Mouse (Mus musculus): Measurements from ENCODE around the gene Aif1.

Gene Aif1

DNA sequence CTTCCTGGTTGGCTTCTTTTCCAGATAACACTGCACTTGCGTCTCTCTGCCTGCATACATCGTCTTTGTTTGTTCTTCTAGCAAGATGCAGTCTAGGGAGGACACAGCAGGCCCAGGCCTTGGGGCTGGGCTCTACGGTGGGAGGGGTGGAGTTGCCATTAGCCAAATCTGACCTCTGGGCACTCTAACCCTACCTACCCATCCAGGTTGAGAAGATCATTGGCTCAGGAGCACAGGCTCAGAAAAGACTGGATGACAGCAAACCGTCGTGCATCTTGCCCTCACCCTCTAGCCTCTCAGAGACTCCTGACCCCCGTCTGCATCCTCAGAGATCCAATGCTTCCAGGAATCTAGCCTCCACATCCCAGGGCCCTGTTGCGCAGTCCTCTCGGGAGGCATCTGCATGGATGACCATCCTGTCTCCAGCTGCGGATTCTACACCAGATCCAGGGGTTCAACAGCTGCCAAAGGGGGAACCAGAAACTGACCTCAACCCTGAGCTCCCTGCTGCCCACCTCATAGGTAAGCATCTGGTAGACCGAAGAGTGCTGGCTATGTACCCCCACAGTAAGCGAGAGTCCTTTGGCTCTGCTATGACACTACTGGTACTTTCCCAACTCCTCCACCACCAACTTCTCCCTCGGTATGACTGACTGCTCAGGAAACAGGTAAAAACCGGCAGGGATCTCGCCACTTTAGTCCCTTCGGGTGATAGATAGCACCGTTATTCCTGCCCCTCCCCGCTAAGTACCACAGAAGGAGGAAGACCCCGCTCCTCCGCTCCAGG, 19.2 kb upstream of the Aif1 start:
- DNase-seq (ENCODE audit: low read depth) = no peak

DNA sequence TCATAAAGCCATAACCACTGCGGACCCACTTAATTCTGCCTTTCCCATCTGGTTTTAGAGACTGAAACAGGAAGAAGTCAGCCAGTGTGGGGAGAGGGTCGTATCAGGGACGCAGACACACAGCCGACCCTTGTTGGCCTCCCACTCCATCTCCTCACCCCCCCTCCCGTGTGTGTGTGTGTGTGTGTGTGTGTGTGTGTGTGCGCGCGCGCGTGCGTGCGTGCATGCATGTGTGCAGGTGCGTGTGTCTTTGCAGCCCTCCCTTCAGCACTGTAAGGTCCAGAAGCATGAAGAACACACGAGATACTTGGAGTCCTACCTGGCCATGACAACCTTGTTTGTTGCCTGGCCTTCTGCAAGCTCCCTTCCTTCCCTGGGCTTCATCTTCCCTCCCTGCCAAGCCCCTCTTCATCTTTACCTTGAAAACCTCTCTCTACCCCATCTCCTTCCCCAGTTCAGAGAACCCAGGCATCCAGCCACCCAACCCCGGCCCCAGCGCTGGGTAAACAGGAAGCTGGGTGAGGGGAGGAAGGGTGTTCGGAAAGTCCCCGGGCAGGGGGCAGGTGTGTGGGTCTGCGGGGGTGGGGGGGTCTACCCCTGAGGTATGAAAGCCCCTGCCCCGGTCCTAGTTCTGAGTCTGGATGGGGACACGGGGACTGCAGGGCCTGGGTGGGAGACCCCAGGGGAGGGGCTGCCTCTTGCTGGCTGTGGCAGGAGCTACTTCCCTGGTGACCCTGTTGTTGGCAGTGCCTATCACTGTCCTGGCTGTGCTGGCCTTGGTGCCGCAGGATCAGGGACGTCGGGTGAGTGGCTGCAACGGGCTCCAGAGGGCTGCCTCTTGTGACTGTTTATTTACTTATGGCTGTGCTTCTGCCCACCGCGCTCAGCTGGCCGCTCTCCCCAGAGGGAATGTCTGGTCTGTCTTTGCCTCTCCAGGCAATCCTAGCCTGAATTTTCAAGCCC, 18.3 kb upstream of the Aif1 start, which contains the start of gene Ltb:
Ltb (plus strand) TSS at position 559 of the 963 bp plus-strand sequence.
- no peak for DNase-seq (ENCODE audit: low read depth)

DNA sequence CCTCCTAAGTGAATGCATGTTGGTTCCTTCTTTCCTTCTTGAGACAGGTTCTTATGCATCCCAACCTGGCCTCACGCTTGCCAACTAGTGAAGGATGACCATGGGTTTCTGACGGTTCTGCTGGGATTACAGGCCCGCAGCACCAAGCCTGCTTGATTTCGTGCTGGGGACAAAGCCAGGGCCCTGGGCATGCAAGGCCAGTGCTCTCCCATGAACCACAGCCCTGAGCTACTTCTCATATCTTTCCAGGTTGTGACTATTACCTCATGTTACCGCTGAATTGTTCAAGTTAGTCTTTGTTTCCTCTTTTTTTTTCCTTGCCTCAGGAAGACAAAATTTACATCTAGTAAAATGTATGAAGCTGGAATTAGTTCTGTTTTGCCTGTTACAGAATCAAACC, 17.1 kb upstream of the Aif1 start:
- DNase-seq (ENCODE audit: low read depth) = no peak

DNA sequence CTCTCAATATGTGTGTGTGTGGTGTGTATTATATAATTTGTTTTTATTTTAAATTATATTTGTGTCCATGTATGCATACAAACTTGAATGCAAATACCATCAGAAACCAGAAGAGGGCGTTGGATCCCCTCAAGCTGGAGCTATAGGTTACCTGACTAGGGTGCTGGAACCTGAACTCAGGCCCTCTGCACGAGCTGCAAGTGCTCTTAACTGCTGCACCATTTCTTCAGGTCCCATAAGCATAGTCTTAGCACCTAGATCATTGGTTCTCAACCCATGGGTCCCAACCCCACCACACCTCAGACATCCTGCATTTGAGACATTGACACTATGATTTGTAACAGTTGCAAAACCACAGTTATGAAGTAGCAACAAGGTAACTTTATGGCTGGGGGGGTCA, 15.9 kb upstream of the Aif1 start:
- DNase-seq (ENCODE audit: low read depth) = no peak

DNA sequence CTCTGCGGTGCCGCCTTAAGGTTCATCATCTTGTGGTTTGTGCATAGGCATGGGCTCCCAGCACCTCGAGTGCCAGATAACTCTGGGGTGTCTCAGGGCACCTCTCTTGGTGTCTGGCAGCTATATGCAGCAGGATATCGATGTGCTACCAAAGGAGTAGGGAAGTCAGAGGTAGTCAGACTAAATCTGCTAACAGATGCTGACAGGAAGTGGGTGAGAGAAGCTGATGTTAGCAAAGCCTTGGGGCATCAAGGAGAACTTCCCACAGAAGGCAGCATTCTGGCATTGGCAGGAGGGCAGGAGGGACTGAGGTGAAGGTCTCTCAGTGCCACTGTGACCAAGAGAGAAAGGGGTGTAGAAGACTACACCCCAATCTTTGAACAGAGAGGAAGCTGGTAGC, 14.2 kb upstream of the Aif1 start:
- no peak for DNase-seq (ENCODE audit: low read depth)

DNA sequence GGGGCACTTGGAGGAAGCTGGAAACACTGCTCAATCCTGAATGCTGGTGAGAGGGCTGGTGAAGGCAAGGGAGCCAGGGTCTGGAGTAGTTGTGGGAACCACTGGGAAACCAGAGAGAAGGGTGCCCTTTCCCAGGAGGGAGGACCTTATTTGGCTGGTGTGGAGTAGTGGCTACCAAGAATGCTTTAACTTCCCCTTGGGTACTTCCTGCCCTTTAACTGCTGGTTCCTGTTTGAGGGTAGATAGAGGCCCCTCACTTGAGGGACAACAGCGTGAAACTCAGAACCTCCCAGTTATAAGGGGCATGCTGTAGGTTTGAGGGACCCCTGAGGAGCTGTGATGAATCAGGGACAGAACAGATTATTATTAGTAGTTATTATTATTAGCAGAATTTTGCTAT, 13.3 kb upstream of the Aif1 start:
- no peak for DNase-seq (ENCODE audit: low read depth)

DNA sequence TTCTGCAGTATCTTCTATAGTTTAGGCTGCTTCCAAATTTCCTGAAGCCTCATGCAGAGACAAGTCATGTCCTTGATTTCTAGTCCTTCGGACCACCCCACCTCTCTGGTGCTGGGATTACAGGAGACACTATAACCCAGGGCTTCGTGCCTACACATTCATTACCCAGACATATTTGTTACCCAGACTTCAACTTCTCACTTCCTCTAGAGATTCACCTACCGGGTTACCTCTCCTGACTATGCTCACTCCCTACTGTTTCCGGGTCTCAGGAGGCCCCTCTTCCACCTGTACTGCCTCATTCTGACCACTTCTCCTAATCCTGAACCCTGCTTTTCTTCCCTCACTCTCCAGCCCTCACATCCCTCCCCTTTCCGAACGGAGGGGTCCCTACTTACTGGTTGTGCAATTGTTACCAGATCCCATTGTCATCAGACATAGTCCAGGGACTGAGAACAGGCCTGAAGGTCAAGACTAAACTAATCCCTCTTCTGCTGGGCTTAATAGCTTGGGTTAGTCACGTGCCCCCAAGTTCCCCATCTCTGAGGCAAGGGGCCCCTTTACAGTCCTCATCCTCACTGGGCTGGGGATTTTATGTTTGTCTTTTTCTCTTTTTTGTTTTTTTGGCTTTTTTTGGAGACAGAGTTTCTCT, 12.2 kb upstream of the Aif1 start, which contains the start of gene Lst1:
Lst1 (minus strand) TSS at position 481 of the 652 bp plus-strand sequence.
- DNase-seq (ENCODE audit: low read depth) = no peak

DNA sequence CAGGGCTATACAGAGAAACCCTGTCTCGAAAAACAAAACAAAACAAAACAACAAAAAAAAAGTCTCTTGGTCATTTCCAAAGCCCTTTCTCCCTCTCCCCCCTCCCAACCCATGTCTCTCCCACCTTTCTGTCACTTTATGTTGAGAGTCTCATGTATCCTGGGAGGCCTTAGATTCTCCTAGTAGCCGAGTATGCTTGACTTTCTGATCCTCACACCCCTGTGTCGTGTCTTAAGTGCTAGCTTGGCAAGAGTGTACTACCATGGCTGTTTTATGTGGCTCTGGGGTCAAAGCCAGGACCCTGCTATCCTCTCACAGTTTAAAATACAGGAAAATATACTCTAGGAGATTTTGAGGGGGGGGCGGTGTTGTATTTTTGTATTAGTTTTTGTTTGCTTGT, 11.5 kb upstream of the Aif1 start:
- DNase-seq (ENCODE audit: low read depth) = no peak

DNA sequence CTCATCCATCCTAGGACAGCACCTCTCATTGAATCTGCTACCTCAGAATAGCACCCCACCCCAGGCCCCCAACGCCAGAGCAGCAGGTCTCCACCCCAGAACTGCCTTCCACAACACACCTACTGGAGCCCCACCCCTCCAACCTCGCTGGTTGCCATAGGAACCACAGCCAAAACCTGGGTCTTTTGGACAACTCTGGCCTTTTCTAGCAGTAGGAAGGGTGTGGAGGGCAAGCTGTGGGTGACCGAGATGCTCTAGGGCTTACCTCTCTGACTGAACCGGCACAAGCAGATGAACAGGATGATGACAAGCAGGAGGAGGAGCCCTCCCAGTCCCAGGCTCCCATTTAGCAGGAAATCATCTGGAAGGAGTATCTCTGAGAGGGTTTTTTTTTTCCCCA, 10.8 kb upstream of the Aif1 start:
- DNase-seq (ENCODE audit: low read depth) = no peak

DNA sequence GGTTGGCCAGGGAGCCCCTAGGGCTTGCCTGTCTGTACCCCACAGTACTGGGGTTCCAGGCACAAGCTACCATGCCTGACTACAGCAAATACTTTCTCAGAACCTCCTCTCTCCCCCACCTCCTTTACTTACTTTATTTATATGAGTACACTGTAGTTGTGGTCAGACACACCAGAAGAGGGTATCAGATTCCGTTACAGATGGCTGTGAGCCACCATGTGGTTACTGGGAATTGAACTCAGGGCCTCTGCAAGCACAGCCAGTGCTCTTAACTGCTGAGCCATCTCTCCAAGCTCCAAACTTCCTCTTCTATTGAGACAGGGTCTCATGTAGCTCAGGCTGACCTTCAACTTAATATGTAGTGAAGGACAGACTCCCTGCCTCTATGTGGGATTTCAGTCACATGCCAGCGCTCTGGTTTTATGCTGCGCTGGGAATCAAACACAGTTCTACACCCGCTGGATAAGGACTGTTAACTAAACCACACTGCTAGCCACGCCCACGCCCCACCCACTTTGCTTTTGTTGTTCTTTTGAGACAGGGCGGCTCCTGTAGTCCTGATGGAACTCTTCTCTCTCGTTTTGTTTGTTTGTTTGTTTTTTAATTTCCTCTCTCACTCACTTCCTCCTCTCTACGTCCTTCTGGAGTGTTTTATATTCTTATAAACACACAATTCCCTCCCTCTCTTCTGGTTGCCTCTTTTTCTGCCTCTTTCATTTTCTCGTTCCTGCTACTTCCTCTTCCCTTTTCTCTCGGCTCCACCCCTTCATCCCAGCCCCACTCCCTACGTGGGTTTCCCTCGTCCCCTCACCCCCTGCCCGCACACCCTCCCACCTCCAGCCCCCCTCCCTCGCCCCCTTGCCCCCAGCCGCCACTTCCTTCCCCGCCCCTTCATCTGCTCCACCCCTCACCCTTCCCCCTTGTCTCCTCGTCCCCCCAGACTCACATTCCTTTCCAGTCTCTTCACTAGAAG, 10.1 kb upstream of the Aif1 start:
- peak; percentile 83 for DNase-seq (ENCODE audit: low read depth)

DNA sequence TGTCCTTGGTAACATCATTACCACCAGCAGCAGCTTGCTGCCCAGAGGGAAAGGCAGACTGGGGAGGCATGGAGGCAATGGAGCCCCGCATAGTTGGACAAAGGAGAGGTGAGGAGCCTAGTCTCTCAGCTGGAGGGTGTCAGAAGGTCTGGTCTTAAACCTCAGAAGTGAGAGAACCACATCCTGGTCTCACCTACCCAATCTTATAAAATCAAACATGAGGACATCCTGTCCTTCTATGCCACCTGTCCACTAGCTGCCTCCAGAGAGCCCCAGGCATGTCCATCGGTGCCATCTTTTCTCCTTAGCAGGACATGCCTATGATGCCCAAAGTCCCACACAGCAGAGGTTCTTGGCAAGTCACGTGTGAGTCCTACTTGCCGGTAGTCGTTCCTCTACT, 4.2 kb upstream of the Aif1 start:
- DNase-seq (ENCODE audit: low read depth) = no peak

DNA sequence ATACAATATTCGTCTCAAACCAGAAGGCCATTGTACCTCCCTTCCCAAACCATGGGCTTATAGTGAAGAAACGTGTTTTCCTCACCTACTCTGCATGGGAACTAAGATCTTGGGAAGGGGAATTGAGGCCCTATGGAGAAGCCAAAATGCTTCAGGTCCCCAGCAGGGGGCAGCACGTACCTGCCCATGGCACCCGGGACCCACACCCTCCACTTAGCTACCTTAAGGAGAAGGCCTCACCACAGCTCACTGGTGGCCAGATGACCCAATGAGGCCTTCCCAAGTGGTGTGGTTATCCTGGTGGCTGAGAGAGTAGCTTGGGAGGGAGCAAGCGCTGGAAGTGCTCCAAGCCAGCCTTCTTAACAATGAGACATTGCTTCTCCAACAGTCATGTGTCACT, 2.7 kb upstream of the Aif1 start:
- no peak for DNase-seq (ENCODE audit: low read depth)

DNA sequence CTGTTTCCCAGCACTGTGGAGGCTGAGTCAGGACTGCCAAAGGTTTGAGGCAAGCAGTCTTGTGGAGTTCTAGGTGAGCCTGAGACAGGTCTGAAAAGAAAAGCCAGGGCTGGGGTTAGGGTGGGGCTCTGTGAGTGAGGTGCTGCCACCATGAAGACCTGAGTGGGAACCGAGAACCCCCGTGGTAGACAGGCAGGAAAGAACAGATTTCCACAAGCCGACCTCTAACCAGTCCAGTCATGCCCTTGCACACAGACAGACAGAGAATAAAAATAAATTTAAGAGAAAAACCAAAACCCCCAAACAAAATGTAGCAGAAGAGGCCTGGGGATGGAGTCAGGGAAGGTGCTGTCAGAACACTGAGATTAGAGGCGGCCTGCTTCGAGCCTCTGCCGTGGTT, 486 bp downstream of the Aif1 start:
- DNase-seq (ENCODE audit: low read depth) = no peak

DNA sequence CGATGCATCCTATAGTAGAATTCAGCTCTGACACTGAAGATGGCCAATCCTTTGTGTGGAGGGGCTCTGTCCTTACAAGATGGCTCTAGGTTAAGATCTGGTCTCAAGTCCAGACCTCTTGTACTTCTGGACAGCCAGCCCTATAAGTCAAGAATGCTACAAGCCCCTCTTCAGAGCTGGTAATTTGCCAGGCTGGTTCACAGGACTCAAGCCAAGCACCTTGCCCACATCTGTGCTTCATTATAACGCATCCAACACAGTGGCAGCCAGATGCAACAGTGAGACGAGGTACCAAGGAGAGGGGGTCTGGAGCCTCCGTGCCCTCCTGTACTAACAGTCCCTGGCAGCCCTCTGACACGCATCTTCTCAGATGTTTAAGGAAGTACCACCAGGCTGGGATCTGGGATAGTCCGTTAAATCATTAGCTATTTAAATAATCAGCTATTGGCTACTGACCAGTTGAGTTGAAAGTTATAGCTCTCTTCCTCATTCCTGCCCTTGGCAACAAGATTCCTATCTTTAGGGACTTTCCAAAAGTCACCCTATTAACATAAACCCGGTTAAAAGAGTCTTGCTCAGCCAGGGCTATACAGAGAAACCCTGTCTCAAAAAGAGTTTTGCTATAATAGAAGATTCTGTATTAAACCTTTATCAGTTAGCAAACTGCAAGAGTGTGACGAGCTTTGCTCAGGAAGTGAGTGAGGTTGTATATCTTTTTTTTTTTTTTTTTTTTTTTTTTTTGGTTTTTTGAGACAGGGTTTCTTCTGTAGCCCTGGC, 1.5 kb downstream of the Aif1 start:
- DNase-seq (ENCODE audit: low read depth) = no peak

DNA sequence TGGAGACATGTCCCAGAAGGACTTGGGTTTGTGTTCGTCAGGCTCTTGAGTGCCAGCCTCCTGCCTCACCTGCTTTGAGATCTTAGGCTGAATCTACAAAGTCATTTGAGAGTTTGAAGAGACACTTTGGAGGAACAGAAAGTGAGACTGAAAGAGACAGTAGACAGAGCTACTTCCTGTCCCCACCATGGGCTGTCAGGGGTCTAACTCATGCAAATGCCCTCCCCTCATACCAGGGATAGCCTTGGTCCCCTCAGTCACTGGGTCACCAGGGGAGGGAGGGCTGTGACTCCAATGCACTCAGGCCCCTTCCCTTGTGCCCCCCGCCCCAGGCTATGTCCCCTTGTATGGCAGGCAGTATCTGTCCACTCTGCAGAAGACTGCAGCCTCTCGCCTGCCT, 2.5 kb downstream of the Aif1 start:
- no peak for DNase-seq (ENCODE audit: low read depth)

DNA sequence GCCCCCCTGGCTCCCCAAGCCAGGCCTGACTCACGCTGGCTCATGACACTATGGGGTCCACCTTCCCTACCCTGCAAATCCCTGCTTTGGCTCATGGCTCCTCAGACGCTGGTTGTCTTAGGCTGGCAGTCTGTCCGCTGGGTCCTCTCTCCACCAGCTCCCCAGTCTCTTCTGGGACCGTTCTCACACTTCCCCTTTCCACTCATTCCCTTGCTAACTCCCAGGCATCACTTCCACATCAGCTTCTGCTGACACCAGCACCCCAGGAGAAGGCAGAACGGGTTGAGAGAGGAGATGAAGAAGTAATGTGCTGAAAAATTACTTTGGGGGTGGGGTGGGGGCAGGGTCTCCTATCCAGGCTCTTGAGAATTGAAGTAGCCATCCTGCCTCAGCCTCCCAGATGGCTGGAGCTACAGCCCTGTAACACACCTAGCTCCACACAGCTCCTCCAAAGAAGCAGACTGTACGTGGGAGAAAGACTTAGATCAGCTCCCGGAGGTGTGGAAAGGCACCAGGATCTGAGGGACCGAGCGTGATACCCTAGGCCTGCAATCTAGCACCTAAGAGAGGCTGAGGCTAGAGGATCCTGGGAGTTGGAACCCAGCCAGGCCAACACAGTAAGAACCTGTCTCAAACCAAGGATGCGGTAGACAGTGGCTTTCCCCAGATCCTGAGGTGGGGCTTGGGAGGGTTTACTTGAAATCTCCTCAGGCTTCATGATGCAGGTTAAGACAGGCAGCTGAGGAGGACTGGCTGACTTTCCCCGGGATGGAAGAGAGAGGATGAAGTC, 3.2 kb downstream of the Aif1 start:
- DNase-seq (ENCODE audit: low read depth) = no peak

DNA sequence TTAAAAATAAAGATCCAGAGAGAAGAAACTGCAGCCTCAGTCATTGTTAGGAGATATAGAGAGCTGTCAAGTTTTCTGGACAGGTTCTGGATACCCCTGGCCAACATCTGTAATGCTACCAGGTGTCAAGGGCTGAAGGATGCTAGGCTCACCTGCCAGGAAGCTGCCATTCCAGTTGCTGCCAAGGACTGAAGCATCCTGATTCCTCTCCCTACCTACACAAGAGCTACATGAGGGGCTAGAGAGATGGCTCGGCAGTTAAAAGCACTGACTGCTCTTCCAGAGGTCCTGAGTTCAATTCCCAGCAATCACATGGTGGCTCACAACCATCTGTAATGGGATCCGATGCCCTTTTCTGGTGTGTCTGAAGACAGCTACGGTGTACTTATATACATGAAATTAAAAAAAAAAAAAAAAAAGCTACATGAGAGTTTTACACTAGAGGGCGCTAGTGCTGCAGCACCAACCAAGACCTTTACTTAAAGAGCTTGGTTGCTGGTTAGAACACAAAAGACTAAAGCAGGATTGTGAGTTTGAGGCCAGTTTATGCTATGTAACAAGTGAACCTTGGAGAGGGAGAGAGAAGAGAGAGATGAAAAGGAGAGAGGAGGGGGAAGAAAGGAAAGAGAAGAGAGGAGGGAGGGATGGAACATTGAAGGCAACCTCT, 7.2 kb downstream of the Aif1 start:
- DNase-seq (ENCODE audit: low read depth) = peak; percentile 62

DNA sequence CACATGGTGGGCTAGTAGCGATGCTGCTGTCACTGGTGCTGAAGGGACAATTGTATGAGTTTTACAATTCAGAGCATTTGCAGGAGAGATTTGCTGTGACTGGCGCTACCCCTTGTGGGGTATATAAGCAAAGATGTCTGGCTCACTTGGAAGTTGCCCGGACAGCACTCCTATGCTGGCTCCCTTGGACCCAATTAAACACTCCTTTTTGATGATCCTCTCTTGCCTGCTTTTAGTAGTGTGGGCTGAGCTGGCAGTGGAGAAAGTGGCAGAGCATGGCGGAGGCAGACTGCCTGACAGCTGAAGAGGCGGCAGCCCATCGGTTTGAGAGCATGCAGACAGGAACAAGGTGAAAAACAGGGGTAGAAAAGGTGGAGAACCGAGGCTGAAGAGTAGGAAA, 8.1 kb downstream of the Aif1 start:
- no peak for DNase-seq (ENCODE audit: low read depth)

DNA sequence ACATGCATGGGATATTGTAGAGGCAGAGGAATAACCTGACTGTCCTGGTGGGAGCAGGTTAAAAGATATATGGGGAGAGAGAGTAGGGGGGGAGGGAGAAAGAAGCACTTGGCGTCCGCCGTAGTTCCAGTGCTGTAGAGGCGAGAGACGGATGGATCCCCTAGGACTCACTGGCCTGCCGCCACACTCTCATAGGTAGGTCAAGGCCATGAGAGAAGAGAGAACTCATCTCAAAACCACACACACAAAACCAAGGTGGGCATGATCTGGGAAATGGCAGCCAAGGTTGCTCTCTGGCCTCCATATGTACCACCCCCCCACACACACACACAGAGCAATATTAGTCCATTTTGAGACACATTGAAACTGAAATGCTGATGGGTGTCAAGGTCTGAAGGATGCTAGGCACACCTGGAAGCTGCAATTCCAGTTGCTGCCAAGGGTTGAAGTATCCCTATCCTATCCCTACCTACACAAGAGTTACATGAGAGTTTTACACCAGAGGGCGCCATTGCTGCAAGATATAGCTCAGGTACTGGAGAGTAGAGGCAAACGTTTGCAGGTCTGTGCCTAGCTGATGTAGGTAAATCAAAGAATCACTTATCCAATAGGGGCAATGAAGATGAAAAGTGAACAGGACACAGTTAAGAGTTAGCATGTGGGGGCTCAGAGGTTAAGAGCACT, 9.4 kb downstream of the Aif1 start:
- peak; percentile 89 for DNase-seq (ENCODE audit: low read depth)
